Mouse (Mus musculus) midbrain, embryonic 12.5 days (tissue): ENCODE data around the gene Aldh16a1. TPM values are rescaled to one million over a fixed set of nuclear protein-coding genes. Genes with fewer than 3 reads are reported as not detected.
"Not testable (repeated sequence)": the region's sequence is repeated elsewhere in the genome, so short reads cannot be mapped to it uniquely, and the experiment has no call there.

Experiments used
- ATAC-seq: fragments of 200-750 bp; cut with Nextera tagmentation; 2 replicates; pipeline ENCODE4 v1.8.0; 2017; ENCODE audit warnings: low read depth, moderate TSS enrichment, moderate library complexity; ENCODE audit not compliant: low FRiP score
- H3K27ac ChIP-seq: fragments of 300-500 bp; sonication (generic); replicated peaks from 2 replicates; pipeline ENCODE4 v1.5.1; 2016; ENCODE audit warnings: mild to moderate bottlenecking
- H3K27me3 ChIP-seq: fragments of 300-500 bp; sonication (generic); 2 replicates; pipeline ENCODE4 v1.6.1; 2016; ENCODE audit warnings: mild to moderate bottlenecking
- H3K36me3 ChIP-seq: fragments of 300-500 bp; sonication (generic); 2 replicates; pipeline ENCODE4 v1.6.1; 2016
- H3K4me1 ChIP-seq: fragments of 300-500 bp; sonication (generic); 2 replicates; pipeline ENCODE4 v1.6.1; 2016
- H3K4me2 ChIP-seq: fragments of 300-500 bp; sonication (generic); replicated peaks from 2 replicates; pipeline ENCODE4 v1.6.1; 2016; ENCODE audit warnings: mild to moderate bottlenecking, moderate library complexity
- H3K4me3 ChIP-seq: fragments of 300-500 bp; sonication (generic); 2 replicates; pipeline ENCODE4 v1.5.1; 2016; ENCODE audit warnings: mild to moderate bottlenecking
- H3K9ac ChIP-seq: fragments of 300-500 bp; sonication (generic); replicated peaks from 2 replicates; pipeline ENCODE4 v1.6.1; 2016; ENCODE audit warnings: mild to moderate bottlenecking, moderate library complexity
- H3K9me3 ChIP-seq: fragments of 300-500 bp; sonication (generic); 2 replicates; pipeline ENCODE4 v1.6.1; 2016; ENCODE audit warnings: mild to moderate bottlenecking
- WGBS: fragments of 180-500 bp; shearing (Covaris S2); methylation state at CpG from one replicate; pipeline ENCODE4 v1.1.7; 2016; 5-methylcytosine and 5-hydroxymethylcytosine counted together
- polyA plus RNA-seq: library from polyadenylated mRNA; unstranded; fragments of >200 nt; fragmentation: Nextera tagmentation; extraction: Ambion mirVana; gene quantifications from 2 replicates; pipeline ENCODE4 v1.2.1, GENCODE M21; 2016

Aldh16a1 gene
- polyA plus RNA-seq, 1 experiment from 2014 or later = 38.0 TPM

DNA sequence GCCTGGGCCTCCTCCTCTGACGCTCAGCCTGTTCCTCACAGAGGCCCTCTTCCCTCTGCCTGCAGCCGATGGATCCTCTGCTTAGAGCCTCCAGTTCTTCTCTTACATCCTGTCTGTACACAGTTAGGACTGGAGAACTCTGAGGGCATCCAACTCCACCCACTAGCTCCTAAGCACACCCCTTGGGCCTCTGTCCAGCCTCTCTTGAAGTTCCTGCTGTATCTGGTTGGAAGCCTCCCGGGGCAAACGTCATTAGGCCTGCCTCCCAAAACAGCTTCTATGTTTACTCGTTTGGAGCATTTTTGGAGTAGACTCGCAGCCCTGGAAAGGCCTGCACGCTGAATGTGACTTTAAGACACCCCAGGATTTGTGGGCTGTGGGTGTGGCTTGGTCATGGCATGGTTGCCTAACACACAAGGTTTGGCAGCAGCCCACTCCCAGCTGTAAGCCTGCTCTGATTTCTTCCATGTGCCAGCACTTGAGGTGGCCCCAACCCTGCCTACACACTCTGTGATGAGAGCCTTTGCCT, 50.7 kb downstream of the Aldh16a1 start, which contains the start of gene Fcgrt:
Gene Fcgrt, minus strand, starts transcription at position 200 of the 529 bp plus-strand sequence.
- Histone ChIP-seq H3K4me2 (no peak within 1 kb of the TSS), H3K27ac (no peak within 1 kb of the TSS), H3K36me3 (no peaks in the 10 kb centered on the region), H3K4me1 (peaks cover 6% of the 10 kb centered on the region; the same call in 1 of the 2 replicates), H3K9me3 (no peaks in the 10 kb centered on the region), H3K9ac (no peak within 1 kb of the TSS), H3K27me3 (no peaks in the 10 kb centered on the region), H3K4me3 (no peak within 1 kb of the TSS)
- WGBS = 78% methylated on average over 7 of the region's 7 CpGs
- no peak for ATAC-seq

DNA sequence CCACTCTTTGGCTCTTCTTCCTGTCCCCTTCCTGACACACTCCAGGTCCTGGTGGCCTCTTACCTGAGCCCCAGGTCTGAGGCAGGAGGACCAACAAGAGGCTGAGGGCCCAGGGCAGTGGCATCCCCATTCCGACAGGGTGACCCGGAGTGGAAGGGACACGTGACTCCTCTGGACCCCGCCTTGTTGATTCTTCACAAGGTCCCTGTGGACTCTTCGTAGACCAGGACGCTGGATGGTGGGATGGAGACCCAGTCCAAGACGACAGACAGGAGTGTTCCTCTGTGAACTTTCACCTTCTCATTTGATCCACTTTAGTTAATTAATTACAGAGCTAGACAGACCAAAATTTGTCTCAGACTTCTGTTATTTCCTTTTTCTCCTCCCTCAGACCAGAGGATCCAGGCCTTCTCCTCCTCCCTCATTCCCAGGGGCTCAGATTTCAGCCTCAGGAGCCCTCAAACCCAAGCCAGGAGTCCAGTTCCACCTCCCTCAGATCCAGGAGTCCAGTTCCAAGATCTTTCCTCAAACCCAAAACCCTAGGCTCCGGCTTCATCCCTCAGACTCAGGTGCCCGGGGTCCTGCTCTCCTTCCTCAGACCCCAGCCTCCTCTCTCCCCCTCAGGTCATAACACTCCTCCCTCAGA, 51.3 kb downstream of the Aldh16a1 start:
- WGBS = 88% methylated on average over 9 of the region's 9 CpGs
- ATAC-seq = no peak
- H3K27me3 ChIP-seq = no peaks in the 10 kb centered on the region

DNA sequence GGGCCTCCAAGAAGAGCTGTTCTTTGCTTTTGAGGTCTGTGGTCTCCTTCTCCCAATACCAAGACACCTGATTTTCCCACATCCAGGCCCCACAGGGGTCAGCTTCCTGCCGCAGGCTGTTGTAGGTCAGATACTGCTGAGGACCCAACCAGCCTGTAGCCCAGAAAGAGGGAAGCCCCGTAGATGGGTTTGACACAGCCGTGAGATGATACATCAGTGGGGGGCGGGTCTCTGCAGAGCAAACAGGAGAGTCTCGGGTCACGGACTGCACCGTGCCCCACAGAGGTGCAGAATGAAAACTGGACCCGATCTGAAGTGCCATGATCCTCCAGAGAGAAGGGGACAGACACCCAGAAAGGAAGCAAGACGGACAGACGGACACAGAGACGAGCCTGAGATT, 51.9 kb downstream of the Aldh16a1 start:
- Histone ChIP-seq H3K4me2 (no peak overlapping the region), H3K36me3 (no peaks in the 10 kb centered on the region), H3K9me3 (no peaks in the 10 kb centered on the region), H3K9ac (no peak overlapping the region), H3K4me3 (no peak overlapping the region), H3K27ac (no peak overlapping the region), H3K27me3 (no peaks in the 10 kb centered on the region), H3K4me1 (peaks cover 6% of the 10 kb centered on the region; the same call in 1 of the 2 replicates)
- WGBS = 92% methylated on average over 11 of the region's 11 CpGs
- ATAC-seq = no peak

More for the DNA sequence above, 51.3 kb downstream of the Aldh16a1 start:
- H3K36me3 ChIP-seq = no peaks in the 10 kb centered on the region
- H3K4me2 ChIP-seq = no peak overlapping the region
- H3K9me3 ChIP-seq = no peaks in the 10 kb centered on the region
- H3K4me3 ChIP-seq = no peak overlapping the region
- peaks cover 6% of the 10 kb centered on the region; the same call in 1 of the 2 replicates for H3K4me1 ChIP-seq
- no peak overlapping the region for H3K9ac ChIP-seq
- no peak overlapping the region for H3K27ac ChIP-seq

DNA sequence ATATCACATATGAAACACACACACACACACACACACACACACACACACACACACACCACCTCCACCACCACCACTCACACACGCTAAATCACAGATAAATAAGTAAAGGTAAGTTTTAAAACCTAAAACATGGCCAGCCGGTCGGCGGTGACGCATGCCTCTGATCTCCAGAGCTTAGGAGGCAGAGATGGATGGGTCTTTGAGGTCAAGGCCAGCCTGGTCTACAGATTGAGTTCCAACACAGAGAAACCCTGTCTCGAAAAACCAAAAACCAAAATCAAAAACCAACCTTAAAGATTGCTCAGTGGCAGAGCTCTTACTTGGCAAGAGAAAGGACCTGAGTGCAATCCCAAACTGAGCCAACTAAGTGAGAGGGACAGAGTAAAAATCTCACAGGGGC, 54.3 kb downstream of the Aldh16a1 start:
- no peaks in the 10 kb centered on the region for H3K9me3 ChIP-seq
- H3K4me2 ChIP-seq = no peak overlapping the region
- no peaks in the 10 kb centered on the region for H3K4me1 ChIP-seq
- H3K4me3 ChIP-seq = no peak overlapping the region
- H3K27ac ChIP-seq = no peak overlapping the region
- H3K9ac ChIP-seq = no peak overlapping the region
- ATAC-seq = no peak
- no peaks in the 10 kb centered on the region for H3K27me3 ChIP-seq
- no peaks in the 10 kb centered on the region for H3K36me3 ChIP-seq
- WGBS = 94% methylated on average over 6 of the region's 6 CpGs

DNA sequence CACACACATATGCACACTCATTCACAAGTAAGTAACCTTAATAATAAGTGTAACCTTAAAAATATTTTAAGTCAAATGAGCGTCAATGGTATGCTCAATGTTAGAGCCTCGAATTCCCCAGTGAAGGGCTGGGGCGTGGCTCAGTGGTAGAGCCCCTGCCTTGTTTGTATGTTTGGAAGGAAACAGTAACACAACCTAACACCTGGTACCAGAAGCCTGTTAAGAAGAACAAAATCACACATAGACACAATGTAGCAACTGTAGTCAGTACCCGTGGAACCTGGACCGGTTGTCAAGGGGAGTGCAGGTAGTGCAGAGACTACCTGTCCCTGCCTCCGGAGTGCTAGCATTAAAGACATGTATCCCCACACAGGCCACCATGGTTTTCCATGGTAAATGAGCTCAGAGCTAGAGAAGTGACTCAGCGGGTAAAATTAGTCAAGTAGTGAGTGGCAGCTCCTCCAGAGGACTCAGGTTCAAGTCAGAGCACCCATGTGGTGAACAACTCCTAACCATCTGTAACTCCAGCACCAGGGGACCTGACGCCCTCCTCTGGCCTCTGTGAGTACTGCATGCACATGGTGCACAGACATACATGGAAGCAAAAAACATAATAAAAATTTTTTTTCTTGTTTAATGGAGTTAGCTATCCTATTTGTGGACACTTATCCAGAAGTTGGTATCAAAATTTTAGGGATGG, 55.7 kb downstream of the Aldh16a1 start:
- H3K27me3 ChIP-seq = no peaks in the 10 kb centered on the region
- H3K36me3 ChIP-seq = no peaks in the 10 kb centered on the region
- no peak overlapping the region for H3K27ac ChIP-seq
- no peaks in the 10 kb centered on the region for H3K4me1 ChIP-seq
- H3K9ac ChIP-seq = no peak overlapping the region
- ATAC-seq = no peak
- H3K4me3 ChIP-seq = no peak overlapping the region
- no peaks in the 10 kb centered on the region for H3K9me3 ChIP-seq
- no peak overlapping the region for H3K4me2 ChIP-seq
- WGBS = 88% methylated on average over 8 of the region's 8 CpGs

DNA sequence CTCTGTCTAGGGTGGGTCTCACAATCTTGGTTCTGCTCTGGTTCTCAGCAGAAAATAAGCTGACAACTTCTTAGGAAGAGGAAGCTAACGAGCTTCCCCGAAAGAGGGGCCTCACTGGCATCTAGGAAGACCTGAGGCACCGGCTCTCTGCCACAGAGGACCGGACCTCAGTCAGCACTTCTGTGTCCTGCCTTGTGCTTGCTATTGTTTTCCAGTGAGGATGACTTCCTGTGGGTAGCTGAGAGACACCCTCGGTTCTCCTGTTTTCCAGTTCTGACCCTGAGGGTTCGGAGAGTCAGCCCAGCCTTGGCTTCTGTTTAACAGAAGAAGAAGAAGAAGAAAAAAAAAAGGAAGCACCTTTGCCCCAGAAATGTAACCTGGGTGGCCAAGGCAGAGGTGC, 56.9 kb downstream of the Aldh16a1 start:
- Histone ChIP-seq H3K4me2 (no peak overlapping the region), H3K36me3 (no peaks in the 10 kb centered on the region), H3K27me3 (peaks cover 5% of the 10 kb centered on the region; the same call in 1 of the 2 replicates), H3K27ac (no peak overlapping the region), H3K9me3 (no peaks in the 10 kb centered on the region), H3K4me1 (no peaks in the 10 kb centered on the region), H3K4me3 (no peak overlapping the region), H3K9ac (no peak overlapping the region)
- ATAC-seq = no peak
- WGBS = 76% methylated on average over 6 of the region's 6 CpGs

DNA sequence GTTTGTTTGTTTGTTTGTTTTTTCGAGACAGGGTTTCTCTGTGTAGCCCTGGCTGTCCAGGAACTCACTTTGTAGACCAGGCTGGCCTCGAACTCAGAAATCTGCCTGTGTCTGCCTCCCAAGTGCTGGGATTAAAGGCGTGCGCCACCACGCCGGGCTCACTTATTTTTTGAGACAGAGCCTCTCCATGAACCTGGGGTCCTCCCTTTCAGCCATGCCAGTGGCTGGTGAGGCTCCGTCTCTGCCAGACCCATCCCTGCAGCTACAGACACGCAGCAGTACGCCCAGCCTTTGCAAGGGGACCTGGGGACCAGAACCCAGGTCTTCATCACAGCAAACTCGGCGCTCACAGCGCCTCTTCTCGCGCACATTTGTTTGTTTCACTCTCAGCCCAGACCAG, 58.4 kb downstream of the Aldh16a1 start:
- not testable (repeated sequence) for H3K9ac ChIP-seq, H3K4me1 ChIP-seq, H3K36me3 ChIP-seq, H3K4me3 ChIP-seq, H3K9me3 ChIP-seq, ATAC-seq, H3K4me2 ChIP-seq, H3K27ac ChIP-seq
- peaks cover 14% of the 10 kb centered on the region; the same call in 1 of the 2 replicates for H3K27me3 ChIP-seq
- 96% methylated on average over 14 of the region's 14 CpGs for whole genome bisulfite sequencing

DNA sequence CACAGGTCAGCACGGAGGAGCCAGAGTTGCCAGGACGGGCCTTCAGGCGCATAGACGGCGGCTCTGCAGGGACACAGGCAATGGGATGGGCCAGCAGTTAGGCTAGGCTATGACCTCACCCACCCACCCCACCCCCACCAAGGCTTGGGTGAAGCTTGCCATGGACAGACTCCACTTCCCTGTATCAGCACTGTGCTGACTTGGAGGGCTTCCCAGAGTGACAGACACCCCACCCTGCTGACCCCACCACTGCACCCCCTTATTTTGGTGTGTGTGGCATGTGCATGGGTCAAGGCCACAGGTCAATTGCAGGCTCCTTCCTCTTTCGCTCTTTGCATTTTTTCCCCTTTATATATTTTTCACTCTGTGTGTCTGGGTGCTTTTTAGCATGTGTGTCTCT, 59.0 kb downstream of the Aldh16a1 start:
- Histone ChIP-seq H3K27ac (no peak overlapping the region), H3K36me3 (no peaks in the 10 kb centered on the region), H3K4me3 (no peak overlapping the region), H3K4me2 (no peak overlapping the region), H3K9me3 (no peaks in the 10 kb centered on the region), H3K4me1 (peaks cover 10% of the 10 kb centered on the region), H3K27me3 (peaks cover 14% of the 10 kb centered on the region; the same call in 1 of the 2 replicates), H3K9ac (no peak overlapping the region)
- ATAC-seq = no peak
- whole genome bisulfite sequencing = 94% methylated on average over 6 of the region's 6 CpGs

DNA sequence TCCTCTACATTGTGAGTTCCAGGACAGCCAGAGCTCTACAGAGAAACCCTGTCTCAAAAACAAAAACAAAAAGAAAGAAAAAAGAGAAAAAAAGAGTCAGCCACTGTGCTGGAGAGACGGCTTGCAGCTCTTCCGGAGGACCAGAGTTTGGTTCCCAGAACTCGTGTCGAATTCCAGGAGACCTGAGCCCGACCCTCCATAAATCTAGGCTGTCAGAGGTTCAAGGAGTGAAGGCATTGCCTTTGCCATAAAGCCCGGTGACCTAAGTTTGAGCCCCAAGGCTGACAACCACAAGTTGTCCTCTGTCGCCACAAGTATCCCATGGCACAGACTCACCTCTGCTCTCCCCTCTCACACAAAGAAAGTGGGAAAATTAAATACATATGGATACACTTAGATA, 60.3 kb downstream of the Aldh16a1 start:
- WGBS = 79% methylated on average over 7 of the region's 7 CpGs
- Histone ChIP-seq H3K9ac (no peak overlapping the region), H3K27me3 (peaks cover 14% of the 10 kb centered on the region; the same call in 1 of the 2 replicates), H3K4me3 (no peak overlapping the region), H3K9me3 (no peaks in the 10 kb centered on the region), H3K27ac (no peak overlapping the region), H3K4me1 (peaks cover 10% of the 10 kb centered on the region), H3K36me3 (no peaks in the 10 kb centered on the region), H3K4me2 (no peak overlapping the region)
- ATAC-seq = no peak

DNA sequence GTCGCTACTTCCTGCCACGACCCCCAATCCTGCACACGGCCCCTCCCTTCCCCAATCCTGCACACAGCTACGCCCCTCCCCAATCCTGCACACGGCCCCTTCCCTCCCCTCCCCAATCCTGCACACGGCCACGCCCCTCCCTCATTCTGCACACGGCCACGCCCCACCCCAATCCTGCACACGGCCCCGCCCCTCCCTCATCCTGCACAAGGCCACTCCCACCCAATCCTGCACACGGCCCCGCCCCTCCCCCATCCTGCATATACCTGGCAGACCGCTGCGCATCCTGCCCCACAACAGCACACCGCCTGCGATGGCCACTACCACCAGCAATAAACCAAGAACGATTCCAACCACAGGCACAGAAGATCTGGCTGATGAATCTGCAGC, 60.9 kb downstream of the Aldh16a1 start:
- Histone ChIP-seq H3K4me1 (peaks cover 10% of the 10 kb centered on the region), H3K27me3 (peaks cover 14% of the 10 kb centered on the region; the same call in 1 of the 2 replicates), H3K4me3 (no peak overlapping the region), H3K9ac (no peak overlapping the region), H3K4me2 (no peak overlapping the region), H3K27ac (no peak overlapping the region; the same call in 1 of the 2 replicates), H3K36me3 (peaks cover under 1% of the 10 kb centered on the region; the same call in 1 of the 2 replicates), H3K9me3 (no peaks in the 10 kb centered on the region)
- ATAC-seq = no peak
- WGBS = 41% methylated on average over 11 of the region's 18 CpGs

DNA sequence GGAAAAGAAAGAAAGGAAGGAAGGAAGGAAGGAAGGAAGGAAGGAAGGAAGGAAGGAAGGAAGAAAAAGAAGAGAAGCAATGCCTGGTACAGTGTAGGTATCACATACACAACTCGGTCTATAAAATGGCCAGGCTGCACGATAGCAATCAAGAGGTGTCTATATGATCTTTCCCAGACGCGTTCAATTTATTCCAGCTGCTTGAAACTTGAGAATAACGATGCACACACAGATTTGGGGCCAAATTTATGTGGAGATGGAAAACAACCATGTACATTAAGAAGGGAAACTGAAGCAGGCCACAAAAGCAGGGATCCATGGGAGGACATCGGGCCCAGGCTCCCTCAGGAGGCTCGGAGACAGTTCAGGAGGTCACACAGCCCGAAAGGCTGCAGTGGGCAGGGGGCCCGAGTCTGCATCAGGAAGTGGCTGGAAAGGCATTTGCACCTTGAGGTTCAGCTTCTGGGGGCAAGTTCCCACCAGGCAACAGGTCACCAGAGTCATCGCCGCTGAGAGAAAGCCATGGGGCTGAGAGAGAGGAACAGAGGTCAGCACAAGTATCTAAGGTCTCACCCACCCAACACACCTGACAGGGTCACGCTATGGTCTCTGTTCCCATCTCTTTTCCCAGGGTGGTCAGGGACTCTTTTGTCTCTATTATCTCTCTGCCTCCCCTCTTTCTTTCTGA, 61.4 kb downstream of the Aldh16a1 start:
- H3K36me3 ChIP-seq = peaks cover 4% of the 10 kb centered on the region; the same call in 1 of the 2 replicates
- H3K4me3 ChIP-seq = no peak overlapping the region
- H3K9ac ChIP-seq = no peak overlapping the region
- peaks cover 14% of the 10 kb centered on the region; the same call in 1 of the 2 replicates for H3K27me3 ChIP-seq
- H3K9me3 ChIP-seq = no peaks in the 10 kb centered on the region
- H3K4me2 ChIP-seq = no peak overlapping the region
- H3K4me1 ChIP-seq = peaks cover 10% of the 10 kb centered on the region
- 69% methylated on average over 12 of the region's 12 CpGs for WGBS
- no peak for ATAC-seq
- H3K27ac ChIP-seq = no peak overlapping the region; the same call in 1 of the 2 replicates
